Mouse (Mus musculus) layer of hippocampus, postnatal 10 days (tissue): ENCODE results near the gene Dgkz. TPM values are rescaled to one million over a fixed set of nuclear protein-coding genes. Genes with fewer than 3 reads are reported as not detected.
A peak's percentile ranks its signal among the peaks of the same experiment; 100 is the strongest.

Experiments used
- DNase-seq, 2 experiments: peaks; one replicate each; pipeline ENCODE4 v3.0.0; 2021; ENCODE audit warnings: low spot score in 2 of 2
- microRNA-seq, 2 experiments: library from miRNA; unstranded; fragments of <30 nt; microRNA quantifications; one replicate each; pipeline ENCODE4 v1.2.0; 2021
- total RNA-seq, 2 experiments: library from RNA; stranded (reverse); gene quantifications; 2 replicates each; pipeline ENCODE4 v1.2.3; 2021

Gene Dgkz
- total RNA-seq, 2 experiments from 2014 or later = 313 to 336 TPM

GRCm38 (mm10) chr2:91883961-91884360 lies 91.7 kb downstream of the Dgkz start:
- peak; percentile 17 to 24 for DNase-seq

Small RNA genes within 50 kb of the gene (microRNA-seq; reads per million reads assigned to microRNA genes)
- gene Mir6999 = 0 to 0.22 reads per million in 2 experiments

Other genes with a start within 250 kb of the Dgkz start
- gene Ambra1, start 245.7 kb downstream of the Dgkz start, total RNA-seq = 10 to 100 TPM; 45.4 to 47.8 TPM
- gene Chrm4, start 48.6 kb downstream of the Dgkz start, total RNA-seq = 10 to 100 TPM; 20.0 to 21.3 TPM
- gene Mdk, start 43.6 kb downstream of the Dgkz start, total RNA-seq = 10 to 100 TPM; 44.3 to 49.4 TPM
- not detected for gene Gm9821, start 30.2 kb downstream of the Dgkz start, total RNA-seq
- 10 to 100 TPM; 10.4 to 11.6 TPM for gene Creb3l1, start 48.6 kb upstream of the Dgkz start, total RNA-seq
- 10 to 100 TPM; 75.5 to 83.7 TPM for gene Phf21a, start 117.3 kb upstream of the Dgkz start, total RNA-seq